Mouse (Mus musculus) megakaryocyte, embryonic 14.5 days (primary cell): ENCODE results near the gene Smad1. TPM values are rescaled to one million over a fixed set of nuclear protein-coding genes. Genes with fewer than 3 reads are reported as not detected.

Experiments
- H3K27me3 ChIP-seq: replicated peaks from 2 replicates; pipeline ENCODE3; 2012; ENCODE audit warnings: inconsistent platforms
- H3K36me3 ChIP-seq: replicated peaks from 2 replicates; pipeline ENCODE3; 2012; ENCODE audit warnings: low read length, inconsistent platforms, mixed read lengths
- H3K4me1 ChIP-seq: 2 replicates; pipeline ENCODE4 v1.6.1; 2012; ENCODE audit warnings: inconsistent platforms
- H3K4me3 ChIP-seq: replicated peaks from 2 replicates; pipeline ENCODE3; 2012; ENCODE audit warnings: moderate library complexity, mild to moderate bottlenecking, inconsistent platforms
- H3K9me3 ChIP-seq: 2 replicates; pipeline ENCODE4 v1.6.1; 2012; ENCODE audit warnings: inconsistent platforms
- FLI1 ChIP-seq: IDR thresholded peaks from 2 replicates; pipeline ENCODE4 v1.6.1; 2012; ENCODE audit warnings: low read length, inconsistent platforms, mixed read lengths
- GATA1 ChIP-seq: IDR thresholded peaks from 3 replicates; pipeline ENCODE4 v1.6.1; 2012; ENCODE audit warnings: mixed read lengths, low read length, inconsistent platforms, borderline replicate concordance
- polyA plus RNA-seq: library from polyadenylated mRNA; stranded (reverse); fragments of >175 nt; gene quantifications from 2 replicates; pipeline ENCODE4 v1.2.3, GENCODE M21; 2012; ENCODE audit warnings: low replicate concordance; ENCODE audit not compliant: insufficient read depth

Gene Smad1
- polyA plus RNA-seq, 1 experiment = 8.0 TPM

DNA sequence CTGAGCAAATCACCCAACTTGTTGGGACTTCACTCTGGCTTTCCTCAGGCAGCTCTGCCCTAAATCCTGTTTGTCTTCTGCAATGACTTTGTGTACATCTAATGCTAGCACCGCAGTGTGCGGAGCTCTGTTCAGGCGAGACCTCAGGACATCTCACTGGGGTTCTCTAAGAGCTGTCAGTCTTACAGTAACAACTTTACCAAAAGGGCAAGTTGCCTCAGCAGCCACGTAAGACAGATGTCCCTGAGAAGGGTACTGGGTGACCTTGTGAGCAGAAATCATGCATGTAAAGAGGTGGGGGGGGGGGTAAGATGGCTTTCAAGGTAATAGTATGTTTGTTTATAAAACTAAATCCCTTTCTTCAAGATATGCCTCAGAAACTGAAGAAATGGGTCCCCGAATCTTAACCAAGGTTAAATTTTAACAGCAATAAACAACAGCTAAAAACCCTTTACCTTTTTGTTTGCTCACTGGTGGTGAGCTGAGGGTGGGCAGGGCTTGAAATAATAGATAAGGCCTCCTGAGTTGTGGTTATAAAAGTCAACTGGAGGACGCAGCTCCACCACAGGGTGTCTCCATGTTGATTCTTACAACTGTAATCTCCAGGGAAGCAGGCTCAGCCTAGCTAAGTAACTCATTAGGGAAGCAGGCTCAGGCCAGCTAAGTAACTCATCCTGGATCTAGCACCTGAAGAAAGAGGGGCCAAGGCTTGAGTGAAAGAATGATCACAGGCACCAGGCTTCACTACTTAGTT lies 38.4 kb downstream of the Smad1 start:
- H3K9me3 ChIP-seq = no peaks in the 10 kb centered on the region
- H3K36me3 ChIP-seq = peaks cover 18% of the 10 kb centered on the region
- peaks cover 47% of the 10 kb centered on the region for H3K4me1 ChIP-seq
- H3K27me3 ChIP-seq = no peaks in the 10 kb centered on the region
- no peak overlapping the region for H3K4me3 ChIP-seq
- no peak for TF ChIP-seq GATA1
- no peak for TF ChIP-seq FLI1

DNA sequence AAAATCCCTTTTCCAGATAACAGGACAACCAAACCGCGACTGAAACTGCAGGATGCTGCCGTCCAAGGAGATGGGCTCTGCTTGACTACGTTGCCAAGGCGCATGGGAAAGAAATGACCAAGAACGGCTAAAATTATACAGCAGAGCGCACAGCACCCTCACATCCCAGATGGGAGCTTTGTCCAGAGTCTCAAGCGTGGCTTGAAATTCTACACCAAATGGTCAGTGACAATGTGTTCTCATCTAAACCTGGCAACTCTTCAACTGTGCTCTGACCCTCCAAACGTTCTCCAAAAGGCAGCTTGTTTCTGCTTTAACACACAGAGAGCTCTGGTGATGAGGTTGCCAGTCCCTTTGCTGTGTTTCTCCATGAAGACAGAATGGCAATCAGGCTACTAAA lies 39.0 kb downstream of the Smad1 start:
- Histone ChIP-seq H3K9me3 (no peaks in the 10 kb centered on the region), H3K27me3 (no peaks in the 10 kb centered on the region), H3K4me1 (peaks cover 49% of the 10 kb centered on the region), H3K36me3 (peaks cover 20% of the 10 kb centered on the region), H3K4me3 (no peak overlapping the region)
- TF ChIP-seq GATA1 = no peak
- TF ChIP-seq FLI1 = no peak

DNA sequence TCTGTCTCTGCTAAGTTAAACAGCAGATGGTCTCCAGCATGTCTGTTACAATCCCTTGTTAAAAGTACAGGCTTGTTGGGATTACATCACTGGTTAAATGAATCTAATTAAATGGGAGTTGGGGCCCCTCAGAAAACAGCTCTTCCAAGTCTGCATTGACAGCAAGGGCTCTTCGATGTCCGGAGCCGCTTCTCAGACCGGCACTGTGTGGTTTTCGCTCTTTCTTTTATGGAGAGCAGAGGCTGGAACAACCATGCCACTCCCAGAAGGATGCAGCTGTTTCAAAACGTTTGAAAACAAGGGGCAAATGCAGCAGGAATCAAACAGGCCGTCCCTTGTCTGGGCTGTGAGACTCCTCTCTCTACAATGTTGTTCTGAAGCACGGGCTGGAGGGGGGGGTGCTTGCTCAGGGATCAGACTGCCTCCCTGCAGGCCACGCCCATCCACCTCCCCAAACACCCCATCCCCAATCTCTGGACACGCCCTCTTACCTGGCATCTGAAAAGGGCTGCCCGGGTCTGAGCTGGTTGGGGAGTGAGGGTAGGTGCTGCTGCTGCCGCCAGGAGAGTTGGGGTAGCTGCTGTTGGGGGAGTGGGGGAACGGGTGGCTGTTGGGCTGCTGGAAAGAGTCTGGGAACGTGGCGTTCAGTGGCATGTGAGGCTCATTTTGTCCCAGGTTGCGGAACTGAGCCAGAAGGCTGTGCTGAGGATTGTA lies 43.4 kb downstream of the Smad1 start:
- H3K27me3 ChIP-seq = no peaks in the 10 kb centered on the region
- peaks cover 28% of the 10 kb centered on the region for H3K36me3 ChIP-seq
- H3K4me1 ChIP-seq = peaks cover 22% of the 10 kb centered on the region
- no peak overlapping the region for H3K4me3 ChIP-seq
- no peaks in the 10 kb centered on the region for H3K9me3 ChIP-seq
- no peak for TF ChIP-seq GATA1
- TF ChIP-seq FLI1 = no peak

DNA sequence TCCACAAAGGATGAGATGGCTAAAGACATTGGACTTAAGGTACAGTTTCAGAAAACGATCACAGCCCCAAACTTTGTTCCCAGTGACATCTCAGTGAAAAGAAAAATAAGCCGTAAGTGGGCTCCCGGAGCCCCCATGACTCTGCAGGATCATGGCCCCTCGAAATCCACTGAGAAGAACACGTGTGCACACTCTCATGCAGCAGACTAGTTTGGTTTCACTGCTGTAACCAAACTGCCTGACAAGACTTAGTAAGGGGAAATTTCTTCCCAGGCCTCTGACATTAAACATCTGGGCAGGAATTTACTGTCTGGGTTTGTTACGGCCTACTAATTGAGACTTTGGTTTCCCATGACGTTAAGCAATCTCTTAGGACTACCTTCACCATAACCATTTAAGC lies 45.3 kb downstream of the Smad1 start:
- Histone ChIP-seq H3K9me3 (no peaks in the 10 kb centered on the region), H3K27me3 (no peaks in the 10 kb centered on the region), H3K4me3 (no peak overlapping the region), H3K36me3 (peaks cover 28% of the 10 kb centered on the region), H3K4me1 (peaks cover 18% of the 10 kb centered on the region; the same call in 1 of the 2 replicates)
- TF ChIP-seq GATA1 (no peak), FLI1 (no peak)

DNA sequence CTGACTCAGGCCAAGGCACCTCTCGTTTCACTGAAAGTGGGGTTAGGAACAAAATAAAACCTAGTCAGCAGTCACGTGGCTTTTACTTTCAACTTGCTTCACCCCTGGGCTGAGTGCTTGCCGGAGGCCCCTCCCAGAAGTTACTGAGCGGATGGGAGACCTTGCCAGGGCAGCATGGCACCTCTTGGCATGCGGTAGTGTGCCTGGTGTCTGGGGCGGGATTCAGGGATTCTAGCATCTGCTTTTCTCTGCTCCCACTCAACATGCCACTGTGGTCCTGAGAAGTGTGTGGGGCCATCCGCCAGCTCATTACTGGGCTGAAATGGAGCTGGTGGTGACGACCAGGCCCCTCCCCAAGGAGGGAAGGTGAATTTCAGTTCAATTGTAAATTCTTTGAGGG lies 47.4 kb downstream of the Smad1 start:
- H3K36me3 ChIP-seq = peaks cover 28% of the 10 kb centered on the region
- H3K4me1 ChIP-seq = peaks cover 21% of the 10 kb centered on the region
- TF ChIP-seq FLI1 (no peak), GATA1 (no peak)
- no peak overlapping the region for H3K4me3 ChIP-seq
- H3K27me3 ChIP-seq = no peaks in the 10 kb centered on the region
- H3K9me3 ChIP-seq = no peaks in the 10 kb centered on the region

DNA sequence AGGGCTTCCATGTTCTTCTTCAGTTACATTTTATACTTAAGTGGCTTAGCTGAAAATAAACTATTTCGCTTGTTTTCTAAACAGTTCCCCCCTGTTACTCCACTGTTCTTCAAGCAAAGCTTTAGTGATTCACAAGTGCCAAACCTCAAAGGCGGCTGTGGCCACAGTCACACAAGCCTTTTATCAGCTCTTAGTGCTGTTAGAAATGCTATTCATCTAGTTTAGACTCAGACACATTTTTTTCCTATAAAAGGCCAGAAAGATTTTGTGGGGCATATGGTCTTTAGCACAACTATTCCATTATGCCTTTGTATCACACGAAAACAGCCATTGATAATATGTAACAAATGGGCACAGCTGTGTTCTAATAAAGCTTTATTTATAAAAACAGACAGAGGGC lies 48.5 kb downstream of the Smad1 start:
- peaks cover 30% of the 10 kb centered on the region for H3K36me3 ChIP-seq
- TF ChIP-seq GATA1 = no peak
- no peak for TF ChIP-seq FLI1
- no peaks in the 10 kb centered on the region for H3K9me3 ChIP-seq
- peaks cover 24% of the 10 kb centered on the region for H3K4me1 ChIP-seq
- H3K4me3 ChIP-seq = no peak overlapping the region
- no peaks in the 10 kb centered on the region for H3K27me3 ChIP-seq

DNA sequence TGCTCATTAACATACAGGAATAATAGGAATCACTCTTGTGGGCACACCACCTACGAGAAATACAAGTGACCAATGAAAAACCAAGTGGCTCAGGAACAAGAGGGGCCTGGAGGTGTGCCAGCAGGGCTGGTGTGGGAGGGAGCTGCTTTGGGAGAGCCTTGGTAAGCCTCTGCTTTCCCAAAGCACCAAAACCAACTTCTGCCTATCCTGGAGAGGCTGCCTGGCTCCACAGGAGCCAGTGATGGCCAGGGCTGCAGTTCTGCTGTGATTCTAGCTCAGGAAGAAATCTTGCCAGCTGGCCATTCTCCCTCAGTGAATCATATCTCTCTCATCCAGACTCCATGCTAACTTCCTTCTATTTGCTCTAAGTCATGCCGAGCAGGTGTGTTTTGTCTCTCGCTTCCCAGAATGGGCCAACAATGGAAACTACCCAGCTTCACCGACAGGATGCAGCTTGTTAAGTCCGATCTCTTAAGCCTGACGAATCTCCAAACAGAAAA lies 49.2 kb downstream of the Smad1 start:
- peaks cover 24% of the 10 kb centered on the region for H3K4me1 ChIP-seq
- peaks cover 30% of the 10 kb centered on the region for H3K36me3 ChIP-seq
- no peaks in the 10 kb centered on the region for H3K27me3 ChIP-seq
- TF ChIP-seq FLI1 = no peak
- no peak for TF ChIP-seq GATA1
- H3K9me3 ChIP-seq = no peaks in the 10 kb centered on the region
- no peak overlapping the region for H3K4me3 ChIP-seq

DNA sequence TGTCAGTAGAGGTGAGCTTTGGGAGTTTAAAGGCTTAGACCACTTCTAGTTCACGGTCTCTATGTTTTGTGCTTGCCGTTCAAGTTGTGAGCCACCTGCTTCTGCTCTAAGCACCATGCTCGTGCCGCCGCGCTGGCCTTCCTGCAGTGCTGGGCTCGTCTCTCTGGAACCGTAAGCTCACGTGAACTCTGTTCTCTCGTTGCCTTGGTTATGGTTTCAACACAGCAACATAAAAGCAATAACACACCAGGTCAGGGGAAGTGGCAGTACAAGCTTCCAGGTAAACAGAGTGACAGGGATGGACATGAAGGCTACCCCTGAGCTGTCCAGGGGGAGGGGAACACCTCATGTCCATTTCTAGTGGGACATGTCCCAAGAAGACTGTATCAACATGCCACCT lies 52.9 kb downstream of the Smad1 start:
- TF ChIP-seq GATA1 (no peak), FLI1 (no peak)

DNA sequence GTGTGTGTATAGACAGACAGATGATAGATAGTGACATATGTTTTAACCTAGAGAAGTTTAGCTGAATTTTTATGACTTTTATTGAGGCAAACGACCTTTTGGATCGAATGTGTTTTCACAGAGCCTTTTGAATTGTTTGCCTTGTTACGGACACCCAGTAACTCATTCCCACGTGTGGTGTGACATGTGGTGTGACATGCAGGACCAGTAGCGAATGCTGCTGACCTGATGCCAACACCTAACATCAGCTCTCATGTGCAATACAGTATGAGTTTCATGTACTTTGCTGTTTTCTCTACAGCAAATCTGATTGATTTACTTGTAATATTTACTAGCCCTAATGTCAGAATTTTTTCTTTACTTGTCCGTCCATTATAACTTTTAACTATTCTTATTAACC lies 53.5 kb downstream of the Smad1 start:
- no peak overlapping the region for H3K4me3 ChIP-seq
- peaks cover 58% of the 10 kb centered on the region for H3K4me1 ChIP-seq
- no peak for TF ChIP-seq FLI1
- TF ChIP-seq GATA1 = no peak
- H3K9me3 ChIP-seq = no peaks in the 10 kb centered on the region
- no peaks in the 10 kb centered on the region for H3K27me3 ChIP-seq
- peaks cover 25% of the 10 kb centered on the region for H3K36me3 ChIP-seq

More for the DNA sequence above, 52.9 kb downstream of the Smad1 start:
- Histone ChIP-seq H3K4me1 (peaks cover 54% of the 10 kb centered on the region), H3K36me3 (peaks cover 20% of the 10 kb centered on the region), H3K9me3 (no peaks in the 10 kb centered on the region), H3K4me3 (peak overlapping the region; percentile 53), H3K27me3 (no peaks in the 10 kb centered on the region)

DNA sequence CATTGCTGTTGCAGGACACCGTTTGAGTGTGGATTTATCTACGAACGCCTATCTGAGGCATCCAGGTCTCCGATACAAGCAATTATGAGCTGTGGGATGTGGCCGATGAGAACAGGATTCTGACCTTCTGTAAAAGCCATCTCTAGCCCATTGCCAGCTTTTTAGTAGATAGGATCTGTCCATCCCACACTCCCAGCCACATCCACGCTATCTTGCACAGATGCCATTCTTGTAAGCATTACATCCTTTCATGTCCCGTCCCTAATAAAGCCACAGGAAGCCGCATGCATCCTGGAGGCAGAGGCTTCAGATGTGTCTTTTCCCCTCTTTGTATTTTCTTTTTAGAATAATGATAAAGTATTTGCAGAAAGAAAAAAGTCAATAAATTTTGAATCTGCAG lies 58.1 kb downstream of the Smad1 start:
- peak overlapping the region; percentile 53 for H3K4me3 ChIP-seq
- peaks cover 31% of the 10 kb centered on the region for H3K36me3 ChIP-seq
- H3K9me3 ChIP-seq = no peaks in the 10 kb centered on the region
- H3K4me1 ChIP-seq = peaks cover 50% of the 10 kb centered on the region
- TF ChIP-seq GATA1 = no peak
- no peak for TF ChIP-seq FLI1
- no peaks in the 10 kb centered on the region for H3K27me3 ChIP-seq
